Mouse (Mus musculus) 3T3-L1 (cell line): Measurements from ENCODE around the gene Rtl6.

Source experiments
- DNase-seq: peaks from one replicate; pipeline ENCODE4 v3.0.0-alpha.2; 2015; ENCODE audit warnings: low read depth, low spot score

Gene Rtl6

DNA sequence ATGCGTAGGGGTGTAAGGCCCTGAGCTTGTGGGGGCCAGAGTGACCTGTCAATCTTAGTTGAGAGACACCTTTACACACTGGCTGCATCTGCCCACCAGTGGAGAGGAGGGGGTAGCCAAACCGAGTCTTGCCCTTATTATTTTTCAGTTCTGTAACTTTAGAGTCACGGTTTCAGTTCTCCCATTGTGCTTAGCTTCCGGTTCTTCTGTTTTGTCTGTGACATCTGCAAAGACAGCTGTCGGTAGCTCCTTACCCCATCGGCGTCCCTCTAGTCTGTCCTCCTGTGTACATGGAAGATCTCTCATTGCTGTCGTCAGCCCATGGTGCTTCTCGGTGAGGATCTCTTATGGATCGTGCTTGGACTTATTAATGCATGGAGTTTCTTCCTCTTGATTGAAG is 20.5 kb downstream of the Rtl6 start:
- DNase-seq: no peak

DNA sequence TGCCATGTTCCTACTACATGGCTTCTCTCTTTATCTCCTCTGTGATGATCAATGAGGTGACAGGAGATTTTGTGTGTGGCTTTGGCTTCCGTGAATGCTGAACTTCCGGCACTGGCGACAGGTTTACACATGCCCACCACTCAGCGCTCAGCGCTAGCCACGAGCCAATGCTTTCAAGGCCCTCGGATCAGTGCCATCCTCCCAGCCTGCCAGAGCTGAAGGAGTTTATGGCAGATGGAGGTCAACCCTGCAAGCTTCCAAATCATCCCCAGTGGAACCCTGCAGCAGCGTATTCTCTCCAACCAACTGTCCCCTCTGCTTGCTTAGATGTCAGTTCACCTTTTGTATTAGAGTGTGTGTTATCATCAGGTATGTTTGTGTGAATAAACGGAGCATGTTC is 21.0 kb downstream of the Rtl6 start:
- DNase-seq: no peak

DNA sequence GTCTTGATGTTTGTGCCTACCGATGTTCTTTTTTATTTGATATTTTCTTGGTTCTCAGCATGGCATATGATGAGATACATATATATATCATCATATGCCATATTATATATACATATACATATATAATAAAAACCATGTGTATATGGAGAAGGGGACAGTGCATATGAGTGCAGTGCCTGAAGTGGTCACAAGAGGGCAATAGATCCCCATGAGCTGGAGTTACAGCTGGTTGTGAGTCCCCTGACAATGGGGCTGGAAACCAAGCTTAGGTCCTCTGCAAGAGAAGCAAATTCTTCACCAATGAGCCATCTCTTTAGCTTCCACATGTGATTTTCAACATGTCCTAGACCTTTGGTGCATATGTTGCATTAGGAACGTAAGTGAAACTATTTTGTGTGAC is 21.7 kb downstream of the Rtl6 start:
- peak; percentile 32 for DNase-seq

DNA sequence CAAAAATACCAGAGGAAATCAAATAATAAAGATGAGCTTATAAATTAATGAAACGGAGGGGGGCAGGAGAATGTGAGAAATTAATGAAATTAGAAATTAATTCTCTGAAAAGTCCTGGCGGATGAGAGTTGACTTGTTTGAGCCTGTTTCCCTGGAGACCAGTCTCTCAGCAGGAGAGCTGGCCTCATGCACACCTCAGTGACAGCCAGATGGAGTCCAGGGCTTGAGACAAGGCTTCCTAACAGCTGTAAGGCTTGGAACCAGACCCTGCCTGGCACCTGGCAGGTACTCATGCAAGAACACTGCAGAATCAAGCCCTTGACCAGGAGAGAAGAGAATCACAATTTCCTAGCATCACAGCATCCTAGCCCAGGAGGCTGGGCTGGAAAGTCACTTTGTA is 25.4 kb downstream of the Rtl6 start:
- DNase-seq: no peak

DNA sequence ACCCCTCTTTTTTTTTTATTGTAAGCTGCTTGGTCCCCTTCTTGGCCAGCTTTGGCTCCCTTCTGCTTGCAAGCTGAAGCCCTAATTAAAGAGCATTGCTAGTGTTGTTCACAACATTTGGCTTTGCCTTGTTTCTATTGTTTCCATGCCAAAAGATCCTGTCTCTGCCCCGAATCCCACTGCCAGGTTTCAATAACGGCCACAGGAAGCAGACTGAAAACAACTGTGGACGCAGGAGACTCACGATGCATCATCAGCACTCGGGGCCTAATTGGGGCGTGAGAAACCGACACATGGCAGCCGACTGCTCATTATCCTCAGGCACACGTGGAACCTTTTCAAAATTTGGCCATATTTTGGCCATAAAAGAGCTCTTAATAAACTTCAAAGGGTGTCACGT is 26.1 kb downstream of the Rtl6 start:
- no peak for DNase-seq

DNA sequence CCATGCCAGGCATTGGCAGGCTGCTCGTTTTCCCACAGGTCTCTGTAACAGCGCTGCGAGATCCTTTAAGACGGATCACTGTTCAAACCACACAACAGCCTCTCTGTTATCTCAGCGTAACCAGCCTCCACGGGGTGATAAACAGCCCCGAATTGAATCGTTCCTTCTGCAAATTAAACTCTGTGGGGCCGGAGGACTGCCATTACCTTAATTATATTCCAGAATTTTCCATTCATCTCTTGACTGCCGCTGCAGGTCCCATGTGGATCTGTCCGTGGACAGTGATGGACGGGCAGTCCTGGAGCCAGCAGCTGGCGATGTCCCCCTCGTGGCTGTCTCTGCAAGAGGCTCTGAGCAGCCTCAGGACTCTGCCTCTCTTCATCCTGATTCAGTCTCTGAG is 30.7 kb downstream of the Rtl6 start:
- DNase-seq: no peak

DNA sequence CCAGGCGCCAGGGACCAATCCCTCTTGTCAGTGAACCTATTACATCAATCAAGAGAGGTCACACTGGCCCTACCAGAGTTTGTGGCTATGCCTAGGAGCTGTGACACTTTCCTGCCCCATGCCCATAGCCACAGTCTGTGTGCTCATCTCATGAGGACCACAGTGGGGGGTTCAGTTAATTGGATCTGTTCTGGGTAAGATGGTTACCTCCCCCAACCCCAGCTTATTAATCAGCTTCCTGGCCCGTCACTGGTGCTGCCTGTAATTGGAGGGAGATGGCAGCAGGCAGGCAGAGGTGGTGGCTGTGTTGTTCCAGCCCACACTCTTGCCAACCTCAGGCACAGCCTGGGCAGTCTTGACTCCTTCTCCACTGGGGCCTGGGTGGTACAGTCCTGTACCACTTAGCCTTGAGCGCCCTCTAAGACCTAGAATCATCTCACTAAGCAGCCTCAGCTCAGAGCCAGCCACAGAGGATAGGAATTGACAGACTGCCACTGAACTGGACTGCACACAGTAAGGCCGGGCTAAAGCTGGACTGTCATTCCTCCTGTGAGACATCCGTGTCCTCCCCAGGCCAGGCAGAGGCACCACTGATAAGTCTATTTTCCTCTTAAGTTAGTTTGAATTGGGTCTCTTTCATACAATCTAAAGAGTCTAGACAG is 32.3 kb downstream of the Rtl6 start:
- no peak for DNase-seq

DNA sequence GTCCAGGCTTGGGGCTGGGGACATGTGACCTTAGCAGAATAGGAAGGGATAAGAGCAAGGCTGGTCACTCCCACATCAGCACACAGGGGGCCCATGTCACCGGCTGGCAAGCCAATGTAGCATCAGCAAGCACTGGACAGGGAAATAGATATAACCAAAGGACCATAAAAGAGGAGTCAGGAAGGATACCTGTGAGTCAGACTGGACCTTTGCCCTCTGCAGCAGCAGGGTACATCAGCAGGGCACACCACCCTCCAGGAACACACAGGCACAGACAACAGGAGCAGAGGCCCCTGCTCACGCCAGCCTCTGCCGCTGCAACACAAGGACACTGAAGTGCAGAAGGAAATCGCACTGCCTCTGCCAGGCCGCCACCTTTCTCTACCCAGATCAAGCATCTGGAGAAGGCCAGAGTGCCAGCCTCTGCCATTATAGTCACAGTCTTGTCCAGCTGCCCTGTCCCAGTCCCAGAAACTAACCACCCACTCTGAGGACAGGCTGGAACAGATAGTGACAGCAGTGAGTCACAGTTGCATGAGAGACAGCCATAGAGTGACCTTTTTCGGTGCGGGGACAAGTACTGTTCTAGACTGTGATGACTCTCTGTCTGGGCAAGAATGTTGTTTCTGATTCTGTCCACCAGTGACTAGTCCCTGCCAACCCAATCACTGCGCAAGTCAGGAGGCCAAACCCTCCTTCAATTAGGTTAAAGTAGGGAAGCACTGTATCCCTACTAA is 34.5 kb downstream of the Rtl6 start:
- no peak for DNase-seq

DNA sequence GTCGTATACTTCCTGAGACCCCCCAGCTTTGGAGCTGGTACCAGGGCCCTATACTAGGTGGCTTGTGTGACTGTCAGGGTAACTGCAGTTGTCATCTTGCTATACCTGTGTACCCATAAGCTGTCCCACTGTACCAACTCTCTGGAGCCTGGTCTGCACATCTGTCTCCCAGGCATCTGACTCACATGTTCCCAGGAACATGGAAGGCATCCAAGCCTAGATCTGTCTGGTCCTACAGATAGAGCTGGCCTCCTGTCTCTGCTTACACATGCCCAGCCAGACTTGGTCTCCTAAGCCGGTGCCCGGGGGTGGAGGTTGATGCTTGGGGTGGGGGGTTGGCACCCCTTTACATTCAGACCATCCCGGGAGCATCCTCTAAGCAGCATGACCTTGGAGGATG is 36.1 kb downstream of the Rtl6 start:
- no peak for DNase-seq

DNA sequence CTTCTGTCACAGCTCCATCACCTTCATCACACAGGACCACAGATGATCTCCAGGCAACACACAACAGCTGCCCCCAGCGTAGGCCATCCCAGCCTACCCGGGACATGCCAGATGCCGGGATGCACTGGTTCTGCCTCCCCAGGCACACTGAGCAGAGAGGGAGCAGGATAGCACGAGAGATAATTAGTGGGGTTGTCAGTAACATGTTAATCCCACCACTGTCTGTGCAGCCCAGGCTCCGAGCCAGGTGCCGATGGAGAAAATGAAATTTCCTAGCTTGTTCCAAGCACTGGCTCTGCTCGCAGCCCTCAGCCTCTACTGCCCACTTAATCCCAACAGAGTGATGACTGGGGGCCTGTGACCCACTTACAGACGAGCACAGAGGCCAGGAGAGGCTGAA is 39.1 kb downstream of the Rtl6 start:
- DNase-seq: no peak

DNA sequence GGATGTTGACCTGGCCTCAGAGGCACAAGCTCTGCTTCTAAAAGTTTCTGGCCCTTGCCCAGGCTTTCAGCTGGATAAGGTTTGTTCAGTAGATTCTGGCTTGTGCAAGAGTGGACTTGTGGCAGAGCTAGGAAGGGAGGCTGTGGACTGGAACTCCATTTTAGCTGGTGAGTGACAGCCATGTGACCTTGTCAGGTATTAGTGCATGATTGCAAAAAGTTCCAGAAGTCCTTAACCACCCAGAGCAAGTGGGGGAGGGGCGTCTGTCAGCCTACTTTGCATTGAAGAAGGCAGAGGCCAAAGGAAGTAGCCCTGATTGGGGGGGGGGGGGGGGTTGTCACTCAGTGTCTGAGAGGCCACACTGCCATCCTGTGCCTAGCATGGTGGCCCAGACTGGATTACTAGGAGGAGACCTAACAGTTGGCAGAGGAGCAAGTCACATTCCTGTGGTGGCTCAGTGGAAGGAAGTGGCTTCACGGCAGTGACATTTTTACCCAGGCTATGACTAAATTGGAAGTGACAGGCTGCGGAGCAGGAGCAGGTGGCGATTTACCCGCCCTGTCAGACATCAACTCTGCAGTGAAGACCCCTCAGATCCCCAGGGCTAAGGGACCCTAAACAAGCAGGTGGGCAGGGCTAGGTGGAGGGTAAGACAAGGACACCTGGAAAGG is 44.9 kb downstream of the Rtl6 start:
- peak; percentile 13 for DNase-seq

DNA sequence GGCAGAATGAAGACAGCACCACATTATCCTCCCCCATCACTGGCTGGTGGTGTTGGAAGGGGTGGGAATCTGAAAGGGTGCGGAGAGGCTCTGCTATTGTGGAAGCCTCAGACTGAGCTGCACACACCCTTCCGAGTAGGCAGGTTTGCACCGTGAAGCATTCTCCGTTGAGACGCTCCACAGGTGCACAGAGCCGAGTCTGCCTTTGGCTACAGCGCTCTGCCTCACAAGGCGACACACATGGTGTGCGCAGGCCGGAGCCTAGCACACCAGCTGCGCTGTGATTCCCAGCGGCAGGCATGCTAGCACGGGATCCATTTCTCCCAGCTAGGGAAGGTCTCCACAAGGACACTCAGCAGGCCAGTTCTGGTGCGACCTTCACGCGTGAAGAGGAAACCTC is 47.6 kb downstream of the Rtl6 start:
- DNase-seq: no peak

DNA sequence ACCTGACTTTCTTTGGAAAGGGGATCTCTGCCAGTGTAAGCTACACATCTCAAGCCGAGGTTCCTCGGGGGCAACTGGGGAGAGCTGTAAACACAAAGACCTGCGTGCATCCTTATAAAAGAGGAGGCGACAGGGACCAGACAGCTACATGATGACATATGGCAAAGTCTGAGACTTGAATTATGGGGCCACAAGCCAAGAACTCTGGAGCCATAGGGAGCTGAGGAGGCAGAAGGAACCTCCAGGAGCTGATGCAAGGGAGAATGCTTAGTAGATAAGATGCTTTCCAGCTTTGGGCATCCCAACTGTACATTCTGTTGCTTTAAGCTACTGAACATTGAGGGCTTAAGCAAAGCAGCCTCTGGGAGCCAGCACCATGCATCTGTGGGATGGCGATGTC is 48.5 kb downstream of the Rtl6 start:
- DNase-seq: no peak

DNA sequence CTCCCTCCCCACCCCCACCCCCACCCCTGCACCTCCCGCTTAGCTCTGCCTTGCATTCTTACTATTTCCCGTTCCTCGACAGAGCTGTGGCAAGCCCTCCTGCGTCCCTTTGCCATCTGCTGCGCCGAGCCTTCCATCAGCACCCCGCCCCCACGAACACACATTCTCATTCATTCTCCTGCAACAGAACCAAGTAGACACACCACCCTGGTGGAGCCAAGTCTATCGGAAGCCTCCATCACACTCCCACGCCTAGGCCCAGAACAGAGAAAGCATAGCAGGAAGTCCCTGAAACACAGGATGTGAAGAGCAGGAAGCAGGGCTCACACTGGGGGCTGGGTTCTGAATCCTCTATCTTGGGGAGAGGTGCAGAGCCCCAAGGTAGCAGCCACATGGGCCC is 51.6 kb downstream of the Rtl6 start:
- no peak for DNase-seq

DNA sequence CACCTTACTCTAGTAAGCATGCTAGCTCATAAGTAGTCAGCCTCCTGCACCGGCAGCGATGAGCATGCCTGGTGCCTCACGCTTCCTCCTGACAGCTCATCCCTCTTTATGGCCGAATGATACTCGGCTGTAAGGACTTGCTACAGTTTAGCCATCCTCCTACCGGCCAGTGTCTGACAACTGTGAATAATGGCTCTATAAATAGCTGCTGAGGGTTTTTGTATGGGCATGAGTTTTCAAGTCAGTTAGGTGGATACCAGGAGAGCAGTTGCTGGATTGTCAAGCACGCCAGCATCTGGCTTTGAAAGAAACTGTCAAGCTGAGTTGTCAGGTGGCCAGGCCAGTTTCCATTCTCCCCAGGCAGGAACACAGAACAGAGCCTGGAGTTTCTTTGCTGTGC is 52.7 kb downstream of the Rtl6 start:
- peak; percentile 3 for DNase-seq
